Mouse (Mus musculus) CH12.LX (cell line): Measurements from ENCODE around the gene Chml.

Experiments
- CHD1 ChIP-seq: IDR thresholded peaks from 2 replicates; pipeline ENCODE4 v1.6.1; 2012; ENCODE audit warnings: low read depth, low read length, improper control_type of control experiment, inconsistent platforms
- CTCF ChIP-seq, 2 experiments: IDR thresholded peaks in 1 of 2; conservative IDR thresholded peaks in 1 of 2; 2 replicates each; pipeline ENCODE4 v1.5.1; 2011 to 2012; ENCODE audit warnings: low read depth in 2 of 2, low read length in 2 of 2, improper control_type of control experiment in 1 of 2, inconsistent platforms in 1 of 2, mild to moderate bottlenecking in 1 of 2, moderate library complexity in 1 of 2
- EP300 ChIP-seq: IDR thresholded peaks from 2 replicates; pipeline ENCODE4 v1.6.1; 2011; ENCODE audit warnings: low read length, improper control_type of control experiment
- HCFC1 ChIP-seq: IDR thresholded peaks from 2 replicates; pipeline ENCODE4 v1.6.1; 2012; ENCODE audit warnings: low read depth, mild to moderate bottlenecking, inconsistent platforms, low read length, improper control_type of control experiment
- POLR2A ChIP-seq: IDR thresholded peaks from 2 replicates; pipeline ENCODE4 v1.6.1; 2011; ENCODE audit warnings: low read depth, mild to moderate bottlenecking, improper control_type of control experiment, low read length
- UBTF ChIP-seq: IDR thresholded peaks from 2 replicates; pipeline ENCODE4 v1.6.1; 2012; ENCODE audit warnings: low read depth, mild to moderate bottlenecking, inconsistent platforms, low read length, improper control_type of control experiment, moderate library complexity

DNA sequence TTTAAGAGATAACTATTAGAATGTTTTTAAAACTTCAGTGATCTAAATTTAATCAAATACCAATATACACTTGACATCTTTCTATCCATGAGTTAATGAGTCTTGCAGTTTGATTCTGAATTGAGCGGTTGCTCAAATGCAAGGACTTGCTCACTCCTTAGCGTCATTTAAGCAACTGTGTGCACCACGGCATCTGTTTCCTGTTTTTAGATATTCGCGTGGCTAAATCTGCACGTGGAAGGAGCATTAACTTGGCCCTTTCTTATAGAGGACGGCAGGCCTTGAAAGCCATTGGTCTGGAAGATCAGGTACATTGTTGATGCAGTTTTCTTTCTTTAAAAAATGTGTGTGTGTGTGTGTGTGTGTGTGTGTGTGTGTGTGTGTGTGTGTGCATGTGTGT is 55.0 kb downstream of the Chml start:
- TF ChIP-seq EP300 = no peak
- TF ChIP-seq UBTF = no peak
- TF ChIP-seq CHD1 = no peak
- no peak for TF ChIP-seq HCFC1
- TF ChIP-seq POLR2A = no peak
- TF ChIP-seq CTCF (conservative IDR thresholded peaks at IDR 0.05 in 1 of 2, IDR thresholded peaks at IDR 0.05 in 1 of 2; ENCODE audit: low read depth in 2 of 2, low read length in 2 of 2) = no peak
